Mouse (Mus musculus): Measurements from ENCODE around the gene Kmt2e.
"Not testable (repeated sequence)": the region's sequence is repeated elsewhere in the genome, so short reads cannot be mapped to it uniquely, and the experiment has no call there.

Kmt2e gene

DNA sequence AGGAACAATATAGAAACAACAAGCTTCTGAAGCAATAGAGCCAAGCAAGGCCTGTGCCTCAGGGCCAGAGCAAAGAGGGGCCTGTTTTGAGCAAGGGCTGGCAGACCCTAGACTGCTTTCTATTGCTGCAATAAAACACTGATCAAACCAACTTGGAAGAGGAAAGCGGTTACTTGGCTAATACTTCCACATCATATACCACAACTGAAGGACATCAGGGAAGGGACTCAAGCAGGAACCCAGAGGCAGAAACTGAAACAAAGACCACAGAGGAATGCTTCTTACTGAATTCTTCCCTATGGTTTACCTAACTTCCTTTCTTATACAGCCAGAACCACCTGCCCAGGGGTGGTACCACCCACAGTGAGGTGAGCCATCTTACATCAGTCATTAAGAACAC, 87.4 kb downstream of the Kmt2e start:
- 0 out of 2 replicates have a peak, but pooled peaks cover 2% of the 10 kb centered on the region for H3K4me1 ChIP-seq (replicated peaks; ENCODE audit: low read depth, low read length)
- H3K9me3 ChIP-seq (ENCODE audit: low read length) = no peaks in the 10 kb centered on the region
- H3K36me3 ChIP-seq (ENCODE audit: insufficient read depth, low read length) = peaks cover 69% of the 10 kb centered on the region
- H3K27me3 ChIP-seq (ENCODE audit: insufficient read depth, low read length) = no peaks in the 10 kb centered on the region
- TF ChIP-seq POU5F1 (IDR thresholded peaks at IDR 0.05; ENCODE audit: borderline replicate concordance, low read length) = no peak
- no peak for TF ChIP-seq CTCF (conservative IDR thresholded peaks at IDR 0.05; ENCODE audit: low read length)
- TF ChIP-seq NANOG (IDR thresholded peaks at IDR 0.05; ENCODE audit: borderline replicate concordance, low read length) = no peak
- no peak overlapping the region for H3K4me3 ChIP-seq (replicated peaks; ENCODE audit: low read length)

DNA sequence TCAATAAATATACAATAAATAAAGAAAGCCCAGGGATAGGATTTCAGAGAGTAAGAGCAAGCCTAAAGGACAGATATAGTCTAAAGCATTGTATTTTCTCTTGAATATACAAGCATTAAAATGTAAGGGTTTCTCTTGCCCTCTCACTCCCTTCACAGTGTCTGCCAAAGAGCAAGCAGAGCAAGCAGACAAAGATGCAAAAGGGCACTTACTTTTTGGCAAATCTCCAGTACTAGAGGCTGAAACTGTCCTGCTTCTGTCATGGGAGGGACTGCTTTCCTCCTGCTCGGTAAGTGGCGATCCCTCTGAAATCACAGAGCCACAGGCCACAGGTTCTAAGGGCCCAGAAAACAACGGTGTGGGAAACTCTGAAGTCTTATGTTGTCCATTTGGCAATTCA, 89.7 kb downstream of the Kmt2e start:
- TF ChIP-seq NANOG (IDR thresholded peaks at IDR 0.05; ENCODE audit: borderline replicate concordance, low read length) = no peak
- TF ChIP-seq POU5F1 (IDR thresholded peaks at IDR 0.05; ENCODE audit: borderline replicate concordance, low read length) = no peak
- TF ChIP-seq CTCF (conservative IDR thresholded peaks at IDR 0.05; ENCODE audit: low read length) = no peak
- H3K4me1 ChIP-seq (replicated peaks; ENCODE audit: low read depth, low read length) = 0 out of 2 replicates have a peak, but pooled peaks cover 2% of the 10 kb centered on the region
- H3K4me3 ChIP-seq (replicated peaks; ENCODE audit: low read length) = no peak overlapping the region
- no peaks in the 10 kb centered on the region for H3K27me3 ChIP-seq (ENCODE audit: insufficient read depth, low read length)
- no peaks in the 10 kb centered on the region for H3K9me3 ChIP-seq (ENCODE audit: low read length)
- peaks cover 59% of the 10 kb centered on the region for H3K36me3 ChIP-seq (ENCODE audit: insufficient read depth, low read length)

DNA sequence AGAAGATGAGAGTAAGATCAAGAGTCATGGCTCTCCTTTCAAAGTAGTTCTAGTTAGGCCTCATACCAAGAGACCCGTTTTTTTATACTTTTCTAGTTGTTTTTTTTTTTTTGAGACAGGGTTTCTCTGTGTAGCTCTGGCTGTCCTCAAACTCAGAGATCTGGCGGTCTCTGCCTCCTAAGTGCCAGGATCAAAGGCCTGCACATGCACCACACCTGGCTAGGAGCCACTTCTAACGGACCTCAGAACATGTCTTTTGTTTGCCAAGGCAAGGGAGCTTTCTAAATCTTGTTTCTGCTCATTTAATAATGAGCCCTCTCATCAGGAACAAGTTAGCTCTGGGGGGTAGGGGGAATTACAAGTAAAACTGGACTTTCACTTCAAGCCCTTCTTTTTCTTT, 90.4 kb downstream of the Kmt2e start:
- H3K4me3 ChIP-seq (replicated peaks; ENCODE audit: low read length) = no peak overlapping the region
- 0 out of 2 replicates have a peak, but pooled peaks cover 2% of the 10 kb centered on the region for H3K4me1 ChIP-seq (replicated peaks; ENCODE audit: low read depth, low read length)
- no peaks in the 10 kb centered on the region for H3K9me3 ChIP-seq (ENCODE audit: low read length)
- TF ChIP-seq CTCF (conservative IDR thresholded peaks at IDR 0.05; ENCODE audit: low read length) (no peak), NANOG (IDR thresholded peaks at IDR 0.05; ENCODE audit: borderline replicate concordance, low read length) (no peak), POU5F1 (IDR thresholded peaks at IDR 0.05; ENCODE audit: borderline replicate concordance, low read length) (no peak)
- H3K36me3 ChIP-seq (ENCODE audit: insufficient read depth, low read length) = peaks cover 57% of the 10 kb centered on the region
- H3K27me3 ChIP-seq (ENCODE audit: insufficient read depth, low read length) = no peaks in the 10 kb centered on the region

DNA sequence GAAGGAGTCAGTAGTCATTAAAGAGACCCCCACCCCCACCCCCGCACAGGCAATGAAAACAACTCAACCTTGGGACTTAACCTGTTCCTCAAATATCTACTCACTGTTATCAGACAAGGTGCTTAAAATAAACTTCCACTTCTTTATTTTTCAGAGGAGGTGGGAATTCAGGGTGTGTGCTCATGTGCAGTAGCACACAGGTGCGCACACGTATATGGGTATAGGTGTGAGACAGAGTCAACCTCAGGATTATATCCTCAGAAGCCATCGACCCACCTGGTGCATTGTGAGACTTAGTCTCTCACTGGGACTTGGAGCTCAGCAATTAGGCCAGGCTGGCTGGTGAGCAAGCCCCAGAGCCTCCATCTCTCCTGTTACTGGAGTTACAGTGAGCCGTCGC, 96.9 kb downstream of the Kmt2e start:
- Histone ChIP-seq H3K9me3 (ENCODE audit: low read length) (no peaks in the 10 kb centered on the region), H3K27me3 (ENCODE audit: insufficient read depth, low read length) (no peaks in the 10 kb centered on the region), H3K36me3 (ENCODE audit: insufficient read depth, low read length) (peaks cover 26% of the 10 kb centered on the region), H3K4me3 (replicated peaks; ENCODE audit: low read length) (no peak overlapping the region), H3K4me1 (replicated peaks; ENCODE audit: low read depth, low read length) (no peaks in the 10 kb centered on the region)
- no peak for TF ChIP-seq CTCF (conservative IDR thresholded peaks at IDR 0.05; ENCODE audit: low read length)
- no peak for TF ChIP-seq NANOG (IDR thresholded peaks at IDR 0.05; ENCODE audit: borderline replicate concordance, low read length)
- TF ChIP-seq POU5F1 (IDR thresholded peaks at IDR 0.05; ENCODE audit: borderline replicate concordance, low read length) = no peak

DNA sequence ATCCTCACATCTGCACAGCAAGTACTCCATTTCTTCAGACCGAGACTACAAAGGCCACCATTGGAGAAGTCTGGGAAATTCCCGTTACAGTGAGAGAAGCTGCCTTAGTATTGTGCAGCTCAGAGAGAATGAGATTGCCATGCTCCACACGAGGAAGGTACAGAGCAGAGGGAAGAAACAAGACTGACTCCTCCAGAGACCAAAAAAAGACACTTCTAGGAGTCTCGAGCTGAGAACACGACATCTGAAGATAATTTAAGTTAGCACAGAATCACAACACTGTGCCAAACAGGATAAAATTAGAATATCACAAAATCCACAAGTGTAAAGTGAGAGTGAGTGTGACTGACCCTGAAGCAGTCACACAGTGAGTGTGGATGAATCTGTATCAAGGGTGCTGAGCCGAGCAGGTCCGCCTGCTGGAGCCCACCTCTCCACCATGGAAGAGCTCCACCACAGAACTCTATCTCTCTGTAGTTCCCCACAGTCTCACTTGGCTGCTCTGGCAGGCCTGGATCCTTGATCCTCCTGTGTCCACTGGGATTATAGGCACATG, 97.4 kb downstream of the Kmt2e start:
- H3K36me3 ChIP-seq (ENCODE audit: insufficient read depth, low read length) = peaks cover 23% of the 10 kb centered on the region
- H3K4me3 ChIP-seq (replicated peaks; ENCODE audit: low read length) = no peak overlapping the region
- no peaks in the 10 kb centered on the region for H3K4me1 ChIP-seq (replicated peaks; ENCODE audit: low read depth, low read length)
- no peaks in the 10 kb centered on the region for H3K27me3 ChIP-seq (ENCODE audit: insufficient read depth, low read length)
- H3K9me3 ChIP-seq (ENCODE audit: low read length) = no peaks in the 10 kb centered on the region
- TF ChIP-seq POU5F1 (IDR thresholded peaks at IDR 0.05; ENCODE audit: borderline replicate concordance, low read length) (no peak), NANOG (IDR thresholded peaks at IDR 0.05; ENCODE audit: borderline replicate concordance, low read length) (no peak), CTCF (conservative IDR thresholded peaks at IDR 0.05; ENCODE audit: low read length) (no peak)

DNA sequence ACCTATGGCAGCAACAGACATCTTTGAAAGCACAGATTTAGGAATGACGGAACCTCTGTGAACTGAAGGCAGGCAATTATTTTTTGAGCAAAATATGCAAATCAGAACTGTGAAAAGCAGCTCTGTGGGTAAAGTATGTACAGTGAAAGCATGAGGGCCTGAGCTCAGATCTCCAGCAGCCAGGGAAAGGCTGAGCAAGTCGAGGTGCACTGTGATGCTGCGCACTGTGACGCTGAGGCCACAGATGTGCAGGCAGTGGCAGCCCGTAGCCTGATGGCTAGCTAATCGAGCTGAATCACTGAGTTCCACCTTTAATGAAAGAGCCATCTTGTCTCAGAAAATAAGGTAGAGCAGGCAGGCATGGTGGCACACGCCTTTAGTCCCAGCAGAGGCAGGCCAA, 101.5 kb downstream of the Kmt2e start:
- TF ChIP-seq NANOG (IDR thresholded peaks at IDR 0.05; ENCODE audit: borderline replicate concordance, low read length) = no peak
- no peak for TF ChIP-seq CTCF (conservative IDR thresholded peaks at IDR 0.05; ENCODE audit: low read length)
- no peak for TF ChIP-seq POU5F1 (IDR thresholded peaks at IDR 0.05; ENCODE audit: borderline replicate concordance, low read length)
- Histone ChIP-seq H3K4me1 (replicated peaks; ENCODE audit: low read depth, low read length) (no peaks in the 10 kb centered on the region), H3K36me3 (ENCODE audit: insufficient read depth, low read length) (peaks cover 34% of the 10 kb centered on the region)

DNA sequence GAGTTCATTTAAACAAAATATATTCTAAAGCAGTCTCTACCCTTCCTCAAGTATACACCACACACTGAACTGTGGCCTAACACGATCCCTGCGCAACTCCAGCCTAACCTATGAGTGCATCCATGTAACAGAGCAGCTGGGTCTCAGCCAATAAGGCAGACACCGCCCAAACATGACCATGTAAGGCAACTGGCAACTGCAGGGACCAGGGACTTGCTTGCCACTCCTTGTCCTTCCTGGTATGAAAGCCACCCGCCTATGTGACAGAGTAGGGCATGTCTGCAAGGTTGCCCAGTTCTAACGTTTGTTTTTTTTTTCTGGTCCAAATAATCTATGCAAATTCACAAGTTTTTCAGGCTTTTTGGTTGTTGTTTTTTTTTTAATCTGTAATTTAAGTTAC, 117.4 kb downstream of the Kmt2e start:
- H3K9me3 ChIP-seq (ENCODE audit: low read length) = no peaks in the 10 kb centered on the region
- H3K27me3 ChIP-seq (ENCODE audit: insufficient read depth, low read length) = no peaks in the 10 kb centered on the region
- H3K36me3 ChIP-seq (ENCODE audit: insufficient read depth, low read length) = peaks cover 4% of the 10 kb centered on the region; the same call in 1 of the 2 replicates
- no peaks in the 10 kb centered on the region for H3K4me1 ChIP-seq (replicated peaks; ENCODE audit: low read depth, low read length)
- TF ChIP-seq NANOG (IDR thresholded peaks at IDR 0.05; ENCODE audit: borderline replicate concordance, low read length) (no peak), CTCF (conservative IDR thresholded peaks at IDR 0.05; ENCODE audit: low read length) (no peak), POU5F1 (IDR thresholded peaks at IDR 0.05; ENCODE audit: borderline replicate concordance, low read length) (no peak)
- no peak overlapping the region for H3K4me3 ChIP-seq (replicated peaks; ENCODE audit: low read length)

More for the DNA sequence above, 101.5 kb downstream of the Kmt2e start:
- Histone ChIP-seq H3K4me3 (replicated peaks; ENCODE audit: low read length) (no peak overlapping the region), H3K9me3 (ENCODE audit: low read length) (no peaks in the 10 kb centered on the region), H3K27me3 (ENCODE audit: insufficient read depth, low read length) (no peaks in the 10 kb centered on the region)

DNA sequence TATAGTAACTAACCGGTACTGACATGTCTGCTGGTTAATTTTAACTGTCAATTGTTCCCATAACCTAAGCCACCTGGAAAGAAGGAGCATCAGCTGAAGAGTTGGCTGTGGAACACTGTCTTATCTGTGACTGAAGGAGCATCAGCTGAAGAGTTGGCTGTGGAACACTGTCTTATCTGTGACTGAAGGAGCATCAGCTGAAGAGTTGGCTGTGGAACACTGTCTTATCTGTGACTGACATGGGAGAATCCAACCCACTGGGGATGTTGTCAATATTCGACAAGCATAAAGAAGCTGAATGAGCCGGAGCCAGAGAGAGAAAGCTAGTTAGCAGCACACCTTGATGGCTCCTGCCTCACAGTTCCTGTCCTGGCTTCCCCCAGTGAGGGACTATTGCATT, 119.1 kb downstream of the Kmt2e start:
- H3K9me3 ChIP-seq (ENCODE audit: low read length); H3K4me1 ChIP-seq (replicated peaks; ENCODE audit: low read depth, low read length); H3K36me3 ChIP-seq (ENCODE audit: insufficient read depth, low read length); H3K4me3 ChIP-seq (replicated peaks; ENCODE audit: low read length); H3K27me3 ChIP-seq (ENCODE audit: insufficient read depth, low read length): not testable (repeated sequence)
